Mouse (Mus musculus) midbrain, postnatal 0 days (tissue): ENCODE measurements around the gene Gm4340. TPM values are rescaled to one million over a fixed set of nuclear protein-coding genes. Genes with fewer than 3 reads are reported as not detected.

ENCODE experiments used
- ATAC-seq: fragments of 200-750 bp; cut with Nextera tagmentation; 2 replicates; pipeline ENCODE4 v1.8.0; 2017; ENCODE audit warnings: moderate number of reproducible peaks, mild to moderate bottlenecking, moderate TSS enrichment, moderate library complexity; ENCODE audit not compliant: low FRiP score
- DNase-seq: peaks from one replicate; pipeline ENCODE4 v3.0.0-alpha.2; 2015; ENCODE audit warnings: low spot score
- H3K27ac ChIP-seq: fragments of 300-500 bp; sonication (generic); 2 replicates; pipeline ENCODE4 v1.5.1; 2014; ENCODE audit warnings: low read depth, mild to moderate bottlenecking, low read length, mixed read lengths
- H3K27me3 ChIP-seq: fragments of 300-500 bp; sonication (generic); 2 replicates; pipeline ENCODE4 v1.6.1; 2014; ENCODE audit warnings: low read length, control low read depth, mixed read lengths; ENCODE audit not compliant: insufficient read depth
- H3K36me3 ChIP-seq: fragments of 300-500 bp; sonication (generic); 2 replicates; pipeline ENCODE4 v1.6.1; 2014; ENCODE audit warnings: low read length, control low read depth, mixed read lengths; ENCODE audit not compliant: insufficient read depth
- H3K4me1 ChIP-seq: fragments of 300-500 bp; sonication (generic); 2 replicates; pipeline ENCODE4 v1.6.1; 2014; ENCODE audit warnings: mild to moderate bottlenecking, control low read depth, antibody characterized with exemption, low read length, mixed read lengths; ENCODE audit not compliant: insufficient read depth
- H3K4me2 ChIP-seq: fragments of 300-500 bp; sonication (generic); 2 replicates; pipeline ENCODE4 v1.6.1; 2014; ENCODE audit warnings: low read depth, mild to moderate bottlenecking, low read length, mixed read lengths; ENCODE audit not compliant: poor library complexity, severe bottlenecking
- H3K4me3 ChIP-seq: fragments of 300-500 bp; sonication (generic); 2 replicates; pipeline ENCODE4 v1.5.1; 2014; ENCODE audit warnings: low read depth, mild to moderate bottlenecking, low read length, moderate library complexity
- H3K9ac ChIP-seq: fragments of 300-500 bp; sonication (generic); replicated peaks from 2 replicates; pipeline ENCODE4 v1.6.1; 2014; ENCODE audit warnings: mild to moderate bottlenecking, low read length, moderate library complexity, mixed read lengths; ENCODE audit not compliant: poor library complexity, severe bottlenecking
- H3K9me3 ChIP-seq: fragments of 300-500 bp; sonication (generic); 2 replicates; pipeline ENCODE4 v1.6.1; 2016; ENCODE audit warnings: low read length, control low read depth
- CTCF ChIP-seq: IDR thresholded peaks from 2 replicates; pipeline ENCODE4 v1.5.1; 2016; ENCODE audit warnings: antibody characterized with exemption, mild to moderate bottlenecking
- WGBS: fragments of 180-500 bp; shearing (Covaris S2); extraction: QIAGEN DNeasy Blood & Tissue Kit; methylation state at CpG from one replicate; pipeline ENCODE4 v1.1.7; 2014; 5-methylcytosine and 5-hydroxymethylcytosine counted together
- polyA plus RNA-seq: library from polyadenylated mRNA; unstranded; fragments of >200 nt; fragmentation: Nextera tagmentation; extraction: Ambion mirVana; gene quantifications from 2 replicates; pipeline ENCODE4 v1.2.1, GENCODE M21; 2015
- total RNA-seq: library from RNA; depleted of rRNA; stranded (reverse); fragments of >200 nt; gene quantifications from 2 replicates; pipeline ENCODE4 v1.2.3, GENCODE M21; 2014; rRNA removed

The Gm4340 gene
- total and polyA plus RNA-seq, 2 experiments from 2014 or later, result not detected

DNA sequence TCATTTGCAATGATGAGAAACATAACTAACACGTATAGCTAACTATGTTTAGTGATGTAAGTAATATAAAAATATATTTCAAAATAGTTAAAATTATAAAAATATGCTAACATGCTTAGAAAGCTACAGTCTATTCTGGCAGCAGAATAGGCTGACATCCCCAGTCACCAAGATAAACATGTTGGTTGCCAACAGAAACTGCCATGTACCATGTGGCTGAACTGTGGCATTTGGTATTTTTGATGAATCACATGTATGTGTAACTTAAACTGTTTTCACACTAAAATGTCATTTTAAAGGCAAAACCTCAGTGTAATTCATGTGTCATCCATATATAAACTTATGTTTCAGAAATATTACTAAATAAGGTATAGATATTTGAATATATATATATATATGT lies 15.8 kb downstream of the Gm4340 start:
- no peaks in the 10 kb centered on the region for H3K36me3 ChIP-seq
- no peak overlapping the region for H3K4me3 ChIP-seq
- H3K4me1 ChIP-seq, result no peaks in the 10 kb centered on the region
- H3K27ac ChIP-seq, result no peak overlapping the region
- no peaks in the 10 kb centered on the region for H3K27me3 ChIP-seq
- H3K4me2 ChIP-seq, result no peak overlapping the region
- DNase-seq (no peak), ATAC-seq (no peak)
- H3K9ac ChIP-seq, result no peak overlapping the region
- TF ChIP-seq CTCF, result no peak
- no peaks in the 10 kb centered on the region for H3K9me3 ChIP-seq
- WGBS, result 83% methylated on average over 1 of the region's 1 CpGs

DNA sequence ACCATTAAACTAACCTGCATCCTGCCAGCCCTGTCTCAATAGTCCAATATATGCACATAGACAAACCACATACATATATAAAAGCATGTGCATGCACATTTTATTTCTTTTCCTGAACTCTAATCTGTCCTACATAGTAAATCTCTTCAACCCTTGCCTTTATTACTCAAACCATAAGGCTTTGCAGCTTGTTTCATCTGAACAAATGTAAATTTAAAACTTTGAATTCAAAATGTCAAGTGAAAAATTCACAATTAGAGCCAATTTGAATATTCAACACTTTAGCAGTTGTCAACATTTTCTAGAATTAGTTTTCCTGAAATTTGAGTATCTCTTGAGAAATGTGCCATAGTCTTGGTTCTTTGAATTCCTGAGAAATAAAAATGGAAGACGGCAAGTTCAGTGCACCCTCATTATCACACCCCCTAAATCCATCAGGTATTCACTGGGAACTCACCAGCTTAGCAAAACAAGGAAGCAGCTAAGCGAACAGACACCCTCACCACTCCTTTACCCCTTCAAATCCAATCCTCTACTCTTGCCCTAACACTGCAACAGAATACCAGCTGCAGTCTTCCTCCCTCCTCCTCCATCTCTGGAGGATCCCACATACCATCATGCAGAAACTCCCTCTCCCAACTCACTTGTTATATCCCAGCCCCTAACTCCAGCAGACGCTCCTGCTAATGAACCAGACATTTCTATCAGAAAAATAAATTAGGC lies 16.6 kb downstream of the Gm4340 start:
- no peak for TF ChIP-seq CTCF
- Histone ChIP-seq H3K36me3 (no peaks in the 10 kb centered on the region), H3K9ac (no peak overlapping the region), H3K4me2 (no peak overlapping the region), H3K27me3 (no peaks in the 10 kb centered on the region), H3K4me1 (no peaks in the 10 kb centered on the region), H3K9me3 (no peaks in the 10 kb centered on the region), H3K4me3 (no peak overlapping the region), H3K27ac (no peak overlapping the region)
- DNase-seq (no peak), ATAC-seq (no peak)
- 85% methylated on average over 3 of the region's 3 CpGs for WGBS

DNA sequence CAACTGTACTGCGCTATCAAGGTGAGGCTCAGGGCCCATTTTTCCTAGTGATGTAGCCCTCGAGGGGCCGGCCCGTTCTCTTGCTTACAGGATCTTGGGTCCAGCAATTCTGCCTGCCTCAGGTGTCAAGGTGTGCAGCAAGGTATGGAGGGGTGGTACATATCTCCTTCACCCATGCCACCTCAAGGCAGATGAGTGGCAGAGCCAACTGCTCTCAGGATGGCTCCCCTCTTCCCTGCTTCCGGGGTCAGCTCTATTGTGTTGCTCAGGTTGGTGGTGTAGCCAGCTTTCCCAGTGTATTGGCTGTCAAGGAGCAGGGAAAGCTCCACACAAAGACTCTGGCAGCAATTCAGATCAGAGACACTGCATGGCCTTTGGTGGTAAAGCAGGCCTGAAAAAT lies 20.7 kb downstream of the Gm4340 start:
- TF ChIP-seq CTCF, result no peak
- Histone ChIP-seq H3K27me3 (no peaks in the 10 kb centered on the region), H3K4me2 (no peak overlapping the region), H3K9ac (no peak overlapping the region), H3K4me3 (no peak overlapping the region), H3K9me3 (no peaks in the 10 kb centered on the region), H3K27ac (no peak overlapping the region), H3K36me3 (no peaks in the 10 kb centered on the region), H3K4me1 (no peaks in the 10 kb centered on the region)
- no peak for ATAC-seq
- no peak for DNase-seq
- 92% methylated on average over 5 of the region's 5 CpGs for WGBS

DNA sequence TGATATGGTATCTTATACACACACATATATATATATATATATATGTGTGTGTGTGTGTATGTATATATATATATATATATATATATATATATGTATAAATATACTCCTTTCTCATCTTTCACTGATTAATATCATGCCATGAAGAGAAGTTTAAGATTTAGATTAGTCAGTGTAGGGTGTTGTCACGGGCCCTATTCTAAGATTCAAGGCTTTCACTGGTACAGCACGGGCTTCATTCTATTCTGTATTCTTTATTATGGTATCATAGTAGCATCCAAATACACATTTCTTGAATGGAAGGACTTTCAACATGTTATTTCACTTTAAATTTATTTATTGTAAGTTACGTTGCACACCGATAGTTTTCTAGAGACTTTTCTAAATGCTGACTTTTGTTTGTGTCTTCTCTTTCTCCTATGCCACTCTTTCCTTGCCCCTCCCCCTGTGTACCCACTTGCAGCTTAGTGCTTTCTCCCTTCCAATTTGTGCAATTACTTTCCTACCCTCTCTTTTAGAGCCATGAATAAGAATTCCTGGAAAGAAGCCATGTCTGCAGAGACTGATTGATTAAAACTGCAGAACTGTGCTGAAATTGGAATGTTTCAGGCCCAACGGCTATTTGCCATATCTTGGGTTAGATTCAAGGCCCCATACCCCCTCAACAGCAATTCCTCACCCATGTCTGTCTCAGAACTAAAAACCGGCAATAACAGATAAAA lies 26.6 kb downstream of the Gm4340 start:
- 88% methylated on average over 6 of the region's 6 CpGs for WGBS
- Histone ChIP-seq H3K9me3 (no peaks in the 10 kb centered on the region), H3K4me3 (no peak overlapping the region), H3K4me2 (no peak overlapping the region), H3K9ac (no peak overlapping the region), H3K27ac (no peak overlapping the region), H3K27me3 (no peaks in the 10 kb centered on the region), H3K4me1 (no peaks in the 10 kb centered on the region), H3K36me3 (no peaks in the 10 kb centered on the region)
- no peak for ATAC-seq
- no peak for TF ChIP-seq CTCF
- DNase-seq, result peak; percentile 5

Other genes starting within 250 kb of the Gm4340 start
- not detected in 2 replicates for gene Gm21293, start 51.1 kb upstream of the Gm4340 start, total RNA-seq
- gene Gm21293, start 51.1 kb upstream of the Gm4340 start, polyA plus RNA-seq, result not detected in 2 replicates
- gene Gm6763, start 42.5 kb upstream of the Gm4340 start, total RNA-seq, result not detected in 2 replicates
- gene Gm6763, start 42.5 kb upstream of the Gm4340 start, polyA plus RNA-seq, result not detected in 2 replicates
- gene Gm8764, start 34.0 kb upstream of the Gm4340 start, total RNA-seq, result not detected in 2 replicates
- gene Gm8764, start 34.0 kb upstream of the Gm4340 start, polyA plus RNA-seq, result not detected in 2 replicates
- gene Gm21304, start 25.5 kb upstream of the Gm4340 start, total RNA-seq, result not detected in 2 replicates
- not detected in 2 replicates for gene Gm21304, start 25.5 kb upstream of the Gm4340 start, polyA plus RNA-seq
- not detected in 2 replicates for gene Gm21312, start 17.0 kb upstream of the Gm4340 start, total RNA-seq
- not detected in 2 replicates for gene Gm21312, start 17.0 kb upstream of the Gm4340 start, polyA plus RNA-seq
- not detected in 2 replicates for gene Gm20765, start 8.5 kb upstream of the Gm4340 start, total RNA-seq
- gene Gm20765, start 8.5 kb upstream of the Gm4340 start, polyA plus RNA-seq, result not detected in 2 replicates